Mouse (Mus musculus) cerebellum, adult 2 months (tissue): Measurements from ENCODE around the gene Adam1a. TPM values are rescaled to one million over a fixed set of nuclear protein-coding genes. Genes with fewer than 3 reads are reported as not detected.

Experiments used
- DNase-seq, 2 experiments: peaks; one replicate each; pipeline ENCODE4 v3.0.0; 2021
- H3K27ac ChIP-seq: fragments of 200-500 bp; 2 replicates; pipeline ENCODE4 v1.5.1; 2012; ENCODE audit warnings: low read length, control low read depth, inconsistent platforms; ENCODE audit not compliant: insufficient read depth
- H3K27me3 ChIP-seq: fragments of 200-500 bp; 2 replicates; pipeline ENCODE4 v1.6.1; 2012; ENCODE audit warnings: inconsistent platforms, mild to moderate bottlenecking, low read length, moderate library complexity; ENCODE audit not compliant: control insufficient read depth, insufficient read depth
- H3K4me1 ChIP-seq: fragments of 200-500 bp; 2 replicates; pipeline ENCODE4 v1.6.1; 2011; ENCODE audit warnings: low read length; ENCODE audit not compliant: control insufficient read depth, insufficient read depth
- H3K4me3 ChIP-seq: fragments of 200-500 bp; replicated peaks from 2 replicates; pipeline ENCODE3; 2011; ENCODE audit warnings: mild to moderate bottlenecking, low read depth, low read length, control low read depth; ENCODE audit not compliant: insufficient read depth
- CTCF ChIP-seq: fragments of 200-500 bp; IDR thresholded peaks from 2 replicates; pipeline ENCODE4 v1.5.1; 2011; ENCODE audit warnings: low read depth, mild to moderate bottlenecking, control low read depth, low read length, moderate library complexity, borderline replicate concordance; ENCODE audit not compliant: insufficient read depth
- POLR2A ChIP-seq: fragments of 200-500 bp; IDR thresholded peaks from 2 replicates; pipeline ENCODE4 v1.6.1; 2011; ENCODE audit warnings: low read length, control low read depth, borderline replicate concordance; ENCODE audit not compliant: insufficient read depth
- WGBS: fragments of 180-500 bp; shearing (Covaris S2); methylation state at CpG from one replicate; pipeline ENCODE4 v1.1.7; 2018; 5-methylcytosine and 5-hydroxymethylcytosine counted together
- polyA plus RNA-seq: library from polyadenylated mRNA; depleted of rRNA; stranded (reverse); fragments of >200 nt; gene quantifications from 2 replicates; pipeline ENCODE4 v1.2.3, GENCODE M21; 2012

Adam1a gene
- polyA plus RNA-seq, 1 experiment, result 30.6 TPM

GRCm38 (mm10) chr5:121575867-121576266 is 30.6 kb upstream of the Adam1a start:
- Histone ChIP-seq H3K4me1 (no peaks in the 10 kb centered on the region), H3K27me3 (no peaks in the 10 kb centered on the region), H3K27ac (no peak overlapping the region), H3K4me3 (no peak overlapping the region)
- WGBS, result 96% methylated on average over 11 of the region's 11 CpGs
- DNase-seq, result no peak
- TF ChIP-seq CTCF, result no peak
- no peak for TF ChIP-seq POLR2A

GRCm38 (mm10) chr5:121574145-121574544 is 28.9 kb upstream of the Adam1a start:
- DNase-seq, result no peak
- TF ChIP-seq CTCF, result no peak
- TF ChIP-seq POLR2A, result no peak
- Histone ChIP-seq H3K27me3 (no peaks in the 10 kb centered on the region), H3K4me3 (no peak overlapping the region), H3K27ac (no peak overlapping the region), H3K4me1 (no peaks in the 10 kb centered on the region)
- WGBS, result 86% methylated on average over 13 of the region's 13 CpGs

GRCm38 (mm10) chr5:121570787-121571186 is 25.5 kb upstream of the Adam1a start:
- H3K27ac ChIP-seq, result no peak overlapping the region
- DNase-seq, result no peak

GRCm38 (mm10) chr5:121569881-121570420 is 24.7 kb upstream of the Adam1a start:
- Histone ChIP-seq H3K27ac (no peak overlapping the region), H3K4me1 (no peaks in the 10 kb centered on the region), H3K27me3 (no peaks in the 10 kb centered on the region), H3K4me3 (no peak overlapping the region)
- no peak for TF ChIP-seq POLR2A
- TF ChIP-seq CTCF, result no peak
- 68% methylated on average over 9 of the region's 9 CpGs for WGBS
- DNase-seq, result no peak

More at GRCm38 (mm10) chr5:121570787-121571186, 25.5 kb upstream of the Adam1a start:
- H3K4me1 ChIP-seq, result no peaks in the 10 kb centered on the region
- no peak for TF ChIP-seq CTCF
- TF ChIP-seq POLR2A, result no peak
- no peaks in the 10 kb centered on the region for H3K27me3 ChIP-seq
- 50% methylated on average over 1 of the region's 1 CpGs for WGBS
- no peak overlapping the region for H3K4me3 ChIP-seq

- Histone ChIP-seq H3K27ac (no peak overlapping the region), H3K27me3 (no peaks in the 10 kb centered on the region), H3K4me1 (no peaks in the 10 kb centered on the region), H3K4me3 (no peak overlapping the region)
- 90% methylated on average over 16 of the region's 16 CpGs for WGBS
- DNase-seq, result no peak
- no peak for TF ChIP-seq CTCF
Measured at GRCm38 (mm10) chr5:121566035-121566681, 20.9 kb upstream of the Adam1a start.

GRCm38 (mm10) chr5:121564468-121564895 is 19.2 kb upstream of the Adam1a start:
- no peaks in the 10 kb centered on the region for H3K4me1 ChIP-seq
- TF ChIP-seq CTCF (peak; percentile 54), POLR2A (no peak)
- no peak overlapping the region for H3K4me3 ChIP-seq
- H3K27me3 ChIP-seq, result no peaks in the 10 kb centered on the region
- H3K27ac ChIP-seq, result no peak overlapping the region
- WGBS, result 12% methylated on average over 11 of the region's 11 CpGs
- peak; percentile 41 to 64 for DNase-seq

- DNase-seq, result no peak
- Histone ChIP-seq H3K27me3 (no peaks in the 10 kb centered on the region), H3K4me1 (no peaks in the 10 kb centered on the region), H3K27ac (no peak overlapping the region), H3K4me3 (no peak overlapping the region)
- TF ChIP-seq CTCF (no peak), POLR2A (no peak)
- 88% methylated on average over 3 of the region's 3 CpGs for WGBS
Measured at GRCm38 (mm10) chr5:121562436-121562835, 17.2 kb upstream of the Adam1a start.

- DNase-seq, result no peak
- whole genome bisulfite sequencing, result 74% methylated on average over 7 of the region's 7 CpGs
- H3K4me1 ChIP-seq, result no peaks in the 10 kb centered on the region
- H3K27me3 ChIP-seq, result no peaks in the 10 kb centered on the region
- H3K4me3 ChIP-seq, result no peak overlapping the region
- TF ChIP-seq POLR2A (no peak), CTCF (no peak)
- H3K27ac ChIP-seq, result no peak overlapping the region
Measured at GRCm38 (mm10) chr5:121549196-121549595, 3.9 kb upstream of the Adam1a start.
